Mouse (Mus musculus): ENCODE results near the gene Sema4a. TPM values are rescaled to one million over a fixed set of nuclear protein-coding genes. Genes with fewer than 3 reads are reported as not detected.

Gene Sema4a
- total RNA-seq, 2 experiments from 2014 or later: 1.2 to 1.8 TPM

- TF ChIP-seq CTCF (IDR thresholded peaks at IDR 0.05): no peak
- no peak overlapping the region for H3K27ac ChIP-seq
- no peak for DNase-seq
- intact Hi-C loops (cut with DNase I): loop anchor here (5.0 kb wide), 1 partner anchor 38 kb away; the partner anchor contains the start of gene Slc25a44
- H3K4me3 ChIP-seq: no peak overlapping the region
Measured at GRCm38 (mm10) chr3:88465127-88465526, 4.1 kb upstream of the Sema4a start.

- no peak for DNase-seq
- intact Hi-C loops (cut with DNase I): no loop called here
- no peak overlapping the region for H3K27ac ChIP-seq
- no peak overlapping the region for H3K4me3 ChIP-seq
- TF ChIP-seq CTCF (IDR thresholded peaks at IDR 0.05): no peak
Measured at GRCm38 (mm10) chr3:88464425-88464824, 3.4 kb upstream of the Sema4a start.

GRCm38 (mm10) chr3:88460029-88460428 is 953 bp downstream of the Sema4a start:
- intact Hi-C loops (cut with DNase I): no loop called here
- no peak for DNase-seq
- TF ChIP-seq CTCF (IDR thresholded peaks at IDR 0.05): no peak
- Histone ChIP-seq H3K4me3 (no peak overlapping the region), H3K27ac (no peak overlapping the region)

GRCm38 (mm10) chr3:88458778-88459219 is 2.2 kb downstream of the Sema4a start:
- TF ChIP-seq CTCF (IDR thresholded peaks at IDR 0.05): no peak
- H3K4me3 ChIP-seq: no peak overlapping the region
- H3K27ac ChIP-seq: 0 out of 2 replicates have a peak overlapping the region, but pooled peaks have one; percentile 16
- DNase-seq: no peak
- intact Hi-C loops (cut with DNase I): no loop called here

GRCm38 (mm10) chr3:88456746-88457532 is 4.0 kb downstream of the Sema4a start:
- intact Hi-C loops (cut with DNase I): no loop called here
- DNase-seq: no peak
- Histone ChIP-seq H3K4me3 (no peak overlapping the region), H3K27ac (no peak overlapping the region; the same call in 1 of the 2 replicates)
- no peak for TF ChIP-seq CTCF (IDR thresholded peaks at IDR 0.05)

GRCm38 (mm10) chr3:88456313-88456712 is 4.7 kb downstream of the Sema4a start:
- no peak overlapping the region for H3K4me3 ChIP-seq
- H3K27ac ChIP-seq: no peak overlapping the region
- no peak for DNase-seq
- intact Hi-C loops (cut with DNase I): no loop called here
- TF ChIP-seq CTCF (IDR thresholded peaks at IDR 0.05): no peak

- Histone ChIP-seq H3K4me3 (no peak overlapping the region), H3K27ac (no peak overlapping the region)
- intact Hi-C loops (cut with DNase I): no loop called here
- DNase-seq: no peak
- no peak for TF ChIP-seq CTCF (IDR thresholded peaks at IDR 0.05)
Measured at GRCm38 (mm10) chr3:88455588-88456264, 5.3 kb downstream of the Sema4a start.

- no peak overlapping the region for H3K27ac ChIP-seq
- intact Hi-C loops (cut with DNase I): no loop called here
- TF ChIP-seq CTCF (IDR thresholded peaks at IDR 0.05): no peak
- peak overlapping the region; percentile 35 for H3K4me3 ChIP-seq
- no peak for DNase-seq
Measured at GRCm38 (mm10) chr3:88454762-88455587, 6.0 kb downstream of the Sema4a start.

GRCm38 (mm10) chr3:88453986-88454385 is 7.0 kb downstream of the Sema4a start:
- H3K4me3 ChIP-seq: peak overlapping the region; percentile 35
- DNase-seq: no peak
- TF ChIP-seq CTCF (IDR thresholded peaks at IDR 0.05): no peak
- H3K27ac ChIP-seq: 0 out of 2 replicates have a peak overlapping the region, but pooled peaks have one; percentile 7
- intact Hi-C loops (cut with DNase I): no loop called here

GRCm38 (mm10) chr3:88453369-88453768 is 7.6 kb downstream of the Sema4a start:
- peak overlapping the region; percentile 21 for H3K4me3 ChIP-seq

GRCm38 (mm10) chr3:88452716-88453115 is 8.3 kb downstream of the Sema4a start:
- H3K4me3 ChIP-seq: no peak overlapping the region
- no peak for DNase-seq
- no peak overlapping the region for H3K27ac ChIP-seq
- no peak for TF ChIP-seq CTCF (IDR thresholded peaks at IDR 0.05)
- intact Hi-C loops (cut with DNase I): no loop called here

More at GRCm38 (mm10) chr3:88453369-88453768, 7.6 kb downstream of the Sema4a start:
- DNase-seq: no peak
- intact Hi-C loops (cut with DNase I): no loop called here
- no peak overlapping the region for H3K27ac ChIP-seq
- TF ChIP-seq CTCF (IDR thresholded peaks at IDR 0.05): no peak

- DNase-seq: no peak
- H3K27ac ChIP-seq: no peak overlapping the region
Measured at GRCm38 (mm10) chr3:88452246-88452645, 8.7 kb downstream of the Sema4a start.

More at GRCm38 (mm10) chr3:88452246-88452645, 8.7 kb downstream of the Sema4a start:
- no peak for TF ChIP-seq CTCF (IDR thresholded peaks at IDR 0.05)
- intact Hi-C loops (cut with DNase I): no loop called here
- H3K4me3 ChIP-seq: no peak overlapping the region
